Mouse (Mus musculus): ENCODE results near the gene Wdr41. TPM values are rescaled to one million over a fixed set of nuclear protein-coding genes. Genes with fewer than 3 reads are reported as not detected.

Gene Wdr41
- polyA plus RNA-seq (2014; fragmentation: Nextera tagmentation; extraction: Ambion mirVana): 21.5 and 22.2 TPM in 2 replicates

DNA sequence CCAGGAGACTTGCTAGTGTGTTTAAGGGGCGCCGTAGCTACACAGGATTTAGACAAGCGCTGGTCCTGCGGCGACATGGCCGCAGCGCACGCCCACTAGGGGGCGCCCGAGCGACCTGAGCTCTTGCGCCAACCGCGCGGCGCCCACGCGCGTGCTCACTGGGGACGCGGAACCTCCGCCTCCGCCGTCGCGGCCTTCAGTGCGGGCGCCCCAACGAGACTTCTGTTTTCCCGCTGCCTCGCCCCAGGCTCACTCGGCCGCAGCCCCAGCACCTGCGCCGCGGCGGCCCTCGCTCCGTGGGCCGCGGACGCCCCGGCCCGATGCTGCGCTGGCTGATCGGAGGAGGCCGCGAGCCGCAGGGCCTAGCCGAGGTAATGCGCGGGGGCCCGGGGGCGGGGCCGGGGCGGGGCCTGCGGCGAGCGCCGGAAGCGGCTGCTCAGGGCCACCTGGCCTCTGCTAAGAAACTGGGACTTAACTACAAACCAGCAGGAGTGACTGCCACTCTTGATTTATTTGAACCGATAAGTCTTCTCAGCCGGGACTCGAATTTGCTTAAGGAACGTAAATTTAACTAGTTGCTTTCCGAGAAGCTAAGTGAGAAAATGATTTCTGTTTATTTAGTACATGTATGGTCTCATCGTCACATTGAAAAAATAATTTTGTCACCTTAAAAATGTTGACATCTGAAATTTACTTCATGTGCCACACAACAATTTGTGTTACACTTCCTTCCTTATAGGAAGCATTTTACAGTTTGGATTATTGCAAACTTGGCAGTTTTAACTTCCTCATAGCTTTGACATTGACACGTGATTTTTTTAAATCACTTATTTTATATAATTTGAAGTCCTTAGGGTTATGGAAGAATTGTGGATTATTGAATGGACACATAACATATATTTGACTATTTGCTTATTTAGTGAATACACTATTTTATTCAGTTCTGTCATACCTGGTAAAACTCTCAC, at the start of gene Wdr41:
Wdr41 (plus strand) TSS at position 126 of the 968 bp plus-strand sequence.
- Histone ChIP-seq H3K36me3 (ENCODE audit: insufficient read depth) (no peaks in the 10 kb centered on the region; the same call in 1 of the 2 replicates), H3K27me3 (ENCODE audit: insufficient read depth, low read length) (no peaks in the 10 kb centered on the region), H3K9ac (peak within 1 kb of the TSS; percentile 97), H3K9me3 (ENCODE audit: low read depth, low read length) (no peaks in the 10 kb centered on the region), H3K4me1 (ENCODE audit: insufficient read depth) (no peaks in the 10 kb centered on the region; the same call in 1 of the 2 replicates), H3K4me3 (ENCODE audit: low read depth, low read length) (peak within 1 kb of the TSS; percentile 69), H3K27ac (ENCODE audit: low read depth) (peak within 1 kb of the TSS; percentile 96), H3K4me2 (peak within 1 kb of the TSS; percentile 61)
- ATAC-seq (ENCODE audit: insufficient read depth): peak; percentile 98
- 1% methylated on average over 68 of the region's 68 CpGs for WGBS
- TF ChIP-seq CTCF (IDR thresholded peaks at IDR 0.05; ENCODE audit: low read depth): peak; percentile 77
- peak; percentile 98 for DNase-seq

DNA sequence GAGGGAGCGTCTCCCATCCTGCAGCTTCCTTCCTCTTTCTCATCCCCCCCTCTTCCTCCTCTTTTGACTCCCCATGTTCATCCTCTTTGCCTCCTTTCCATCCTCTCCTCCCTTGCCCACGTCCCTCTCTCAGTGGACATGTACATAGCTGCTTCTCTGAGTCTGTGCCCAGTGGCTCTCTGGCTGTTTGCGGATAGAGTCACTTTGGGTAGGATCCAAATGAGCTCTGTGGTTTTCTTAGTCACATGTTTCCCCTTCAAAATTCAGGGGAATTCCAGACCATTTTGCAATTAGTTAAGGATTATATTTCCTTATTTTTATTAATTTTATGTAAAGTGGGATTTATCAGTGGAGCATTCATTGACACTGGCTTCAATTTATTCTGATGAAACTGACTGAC, 48.1 kb upstream of the Wdr41 start:
- ATAC-seq (ENCODE audit: insufficient read depth) (no peak), DNase-seq (no peak)
- Histone ChIP-seq H3K9me3 (ENCODE audit: low read depth, low read length) (no peaks in the 10 kb centered on the region), H3K36me3 (ENCODE audit: insufficient read depth) (no peaks in the 10 kb centered on the region), H3K4me3 (ENCODE audit: low read depth, low read length) (no peak overlapping the region), H3K9ac (no peak overlapping the region), H3K4me1 (ENCODE audit: insufficient read depth) (no peaks in the 10 kb centered on the region), H3K27ac (ENCODE audit: low read depth) (no peak overlapping the region), H3K4me2 (no peak overlapping the region), H3K27me3 (ENCODE audit: insufficient read depth, low read length) (no peaks in the 10 kb centered on the region)
- no peak for TF ChIP-seq CTCF (IDR thresholded peaks at IDR 0.05; ENCODE audit: low read depth)
- 58% methylated on average over 3 of the region's 3 CpGs for WGBS

DNA sequence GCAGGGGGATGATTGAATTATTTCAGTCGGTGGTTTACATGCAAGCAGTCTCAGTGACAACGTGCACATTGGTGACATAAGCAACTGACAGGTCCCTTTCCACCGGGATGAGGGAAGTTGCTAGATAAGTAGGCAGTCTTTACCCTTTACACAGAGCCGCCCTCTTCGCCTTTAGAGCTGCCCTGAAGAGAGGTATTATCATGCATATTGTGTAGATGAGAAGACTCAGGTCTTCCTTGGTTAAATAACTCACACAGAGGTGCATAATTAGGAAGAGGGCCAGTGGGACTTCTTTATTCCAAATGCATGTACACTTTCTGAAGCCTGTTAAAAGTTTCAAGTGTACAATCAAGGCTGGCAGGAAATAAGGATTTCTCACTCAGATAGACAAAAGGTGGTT, 37.7 kb upstream of the Wdr41 start:
- Histone ChIP-seq H3K27me3 (ENCODE audit: insufficient read depth, low read length) (no peaks in the 10 kb centered on the region), H3K4me2 (no peak overlapping the region), H3K4me3 (ENCODE audit: low read depth, low read length) (no peak overlapping the region), H3K9me3 (ENCODE audit: low read depth, low read length) (no peaks in the 10 kb centered on the region), H3K36me3 (ENCODE audit: insufficient read depth) (no peaks in the 10 kb centered on the region), H3K4me1 (ENCODE audit: insufficient read depth) (no peaks in the 10 kb centered on the region), H3K27ac (ENCODE audit: low read depth) (no peak overlapping the region), H3K9ac (no peak overlapping the region)
- no peak for TF ChIP-seq CTCF (IDR thresholded peaks at IDR 0.05; ENCODE audit: low read depth)
- ATAC-seq (ENCODE audit: insufficient read depth) (no peak), DNase-seq (no peak)
- WGBS: 57% methylated on average over 5 of the region's 5 CpGs

DNA sequence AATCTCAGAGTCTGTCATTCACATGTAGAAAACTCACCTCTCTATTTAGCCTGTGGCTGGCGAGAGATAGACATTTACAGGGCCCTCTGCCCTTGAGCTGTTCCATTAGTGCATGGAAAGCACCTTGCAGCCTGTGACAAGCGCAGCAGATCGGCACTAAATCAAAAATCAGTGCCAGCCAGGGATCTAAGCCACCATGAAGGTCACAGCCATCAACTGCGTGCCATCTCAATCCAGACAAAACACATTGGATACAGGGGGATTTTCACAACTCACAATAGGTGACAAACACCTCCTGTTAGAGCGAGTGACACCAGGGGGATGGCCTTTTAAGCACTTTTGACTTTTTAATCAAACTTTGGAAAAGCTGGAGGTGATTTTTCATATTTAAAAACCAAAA, 36.0 kb upstream of the Wdr41 start:
- H3K4me2 ChIP-seq: no peak overlapping the region
- no peak overlapping the region for H3K4me3 ChIP-seq (ENCODE audit: low read depth, low read length)
- TF ChIP-seq CTCF (IDR thresholded peaks at IDR 0.05; ENCODE audit: low read depth): no peak
- no peaks in the 10 kb centered on the region for H3K9me3 ChIP-seq (ENCODE audit: low read depth, low read length)
- ATAC-seq (ENCODE audit: insufficient read depth) (no peak), DNase-seq (no peak)
- WGBS: 64% methylated on average over 5 of the region's 5 CpGs
- no peaks in the 10 kb centered on the region for H3K4me1 ChIP-seq (ENCODE audit: insufficient read depth)
- no peaks in the 10 kb centered on the region for H3K27me3 ChIP-seq (ENCODE audit: insufficient read depth, low read length)
- H3K9ac ChIP-seq: no peak overlapping the region
- H3K27ac ChIP-seq (ENCODE audit: low read depth): no peak overlapping the region
- H3K36me3 ChIP-seq (ENCODE audit: insufficient read depth): no peaks in the 10 kb centered on the region

DNA sequence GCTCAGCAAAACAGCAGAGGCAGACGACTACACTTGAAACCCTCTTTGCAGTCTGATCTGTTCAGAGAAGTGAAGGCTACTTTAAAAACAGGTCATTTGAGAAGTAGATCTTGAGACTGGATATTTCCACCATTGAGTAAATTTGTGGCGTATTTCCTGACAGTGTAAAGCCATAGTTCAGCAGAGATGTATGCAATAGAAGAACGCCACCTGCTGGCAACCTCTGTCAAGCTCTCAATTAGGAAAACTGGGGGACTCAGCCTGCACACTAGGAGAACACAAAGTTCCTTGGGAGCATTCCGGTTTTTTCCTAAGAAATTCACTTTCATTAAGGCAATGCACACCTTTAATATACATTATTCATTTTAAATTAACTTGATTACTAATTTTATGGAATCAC, 34.9 kb upstream of the Wdr41 start:
- no peak for ATAC-seq (ENCODE audit: insufficient read depth)
- no peak overlapping the region for H3K9ac ChIP-seq
- H3K27ac ChIP-seq (ENCODE audit: low read depth): no peak overlapping the region
- H3K4me2 ChIP-seq: no peak overlapping the region
- H3K27me3 ChIP-seq (ENCODE audit: insufficient read depth, low read length): no peaks in the 10 kb centered on the region
- no peaks in the 10 kb centered on the region for H3K9me3 ChIP-seq (ENCODE audit: low read depth, low read length)
- no peaks in the 10 kb centered on the region for H3K4me1 ChIP-seq (ENCODE audit: insufficient read depth)
- H3K4me3 ChIP-seq (ENCODE audit: low read depth, low read length): no peak overlapping the region
- TF ChIP-seq CTCF (IDR thresholded peaks at IDR 0.05; ENCODE audit: low read depth): peak; percentile 78
- WGBS: 10% methylated on average over 4 of the region's 4 CpGs
- peak; percentile 92 for DNase-seq
- no peaks in the 10 kb centered on the region for H3K36me3 ChIP-seq (ENCODE audit: insufficient read depth)

DNA sequence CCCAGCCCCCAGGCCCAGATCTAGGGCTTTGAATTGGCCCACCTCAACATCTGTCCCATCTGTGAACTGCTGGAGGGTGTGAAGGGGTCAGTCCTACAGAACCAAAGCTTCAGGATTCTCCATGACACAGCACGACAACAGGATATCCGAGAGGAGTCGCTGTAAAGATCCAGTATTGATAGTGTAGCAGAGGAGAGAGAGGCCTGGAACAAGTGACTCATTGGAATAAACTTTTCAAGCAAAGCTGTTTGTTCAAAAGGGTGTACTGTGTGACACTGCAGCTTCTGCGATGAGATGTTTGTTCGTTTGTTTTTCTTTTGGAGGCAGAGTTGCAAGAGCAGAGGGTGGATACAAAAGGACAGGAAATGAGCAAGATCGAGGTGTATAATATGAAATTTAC, 20.2 kb upstream of the Wdr41 start:
- Histone ChIP-seq H3K4me1 (ENCODE audit: insufficient read depth) (no peaks in the 10 kb centered on the region), H3K9me3 (ENCODE audit: low read depth, low read length) (no peaks in the 10 kb centered on the region), H3K27me3 (ENCODE audit: insufficient read depth, low read length) (no peaks in the 10 kb centered on the region), H3K4me2 (no peak overlapping the region), H3K4me3 (ENCODE audit: low read depth, low read length) (no peak overlapping the region), H3K36me3 (ENCODE audit: insufficient read depth) (no peaks in the 10 kb centered on the region), H3K27ac (ENCODE audit: low read depth) (no peak overlapping the region), H3K9ac (no peak overlapping the region)
- 56% methylated on average over 6 of the region's 6 CpGs for WGBS
- no peak for DNase-seq
- no peak for ATAC-seq (ENCODE audit: insufficient read depth)
- no peak for TF ChIP-seq CTCF (IDR thresholded peaks at IDR 0.05; ENCODE audit: low read depth)

DNA sequence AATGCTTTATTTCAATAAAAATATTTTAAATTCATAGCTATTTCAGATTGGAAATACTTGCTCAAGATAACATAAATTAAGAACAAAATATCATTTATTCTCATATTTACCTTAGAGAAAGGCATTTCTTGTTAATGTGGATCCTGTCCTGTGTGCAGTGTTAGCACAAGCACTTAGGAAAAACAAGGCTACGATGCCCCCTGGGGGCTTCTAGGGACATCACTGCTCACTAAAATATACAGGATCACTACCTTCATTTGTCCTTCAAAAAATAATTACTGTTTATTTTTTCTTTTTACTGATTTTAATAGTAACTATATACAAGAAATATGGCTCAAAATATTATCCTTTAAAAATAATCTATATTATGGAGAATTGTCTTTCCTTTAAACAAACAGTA, 18.2 kb upstream of the Wdr41 start:
- peak; percentile 42; the same call in 1 of the 2 replicates for TF ChIP-seq CTCF (IDR thresholded peaks at IDR 0.05; ENCODE audit: low read depth)
- H3K36me3 ChIP-seq (ENCODE audit: insufficient read depth): no peaks in the 10 kb centered on the region
- no peaks in the 10 kb centered on the region for H3K4me1 ChIP-seq (ENCODE audit: insufficient read depth)
- no peak for ATAC-seq (ENCODE audit: insufficient read depth)
- no peaks in the 10 kb centered on the region for H3K9me3 ChIP-seq (ENCODE audit: low read depth, low read length)
- H3K27me3 ChIP-seq (ENCODE audit: insufficient read depth, low read length): no peaks in the 10 kb centered on the region
- no peak overlapping the region for H3K9ac ChIP-seq
- DNase-seq: peak; percentile 59
- H3K4me3 ChIP-seq (ENCODE audit: low read depth, low read length): no peak overlapping the region
- no peak overlapping the region for H3K4me2 ChIP-seq
- H3K27ac ChIP-seq (ENCODE audit: low read depth): no peak overlapping the region
- 59% methylated on average over 1 of the region's 1 CpGs for WGBS

Measured in lung, embryonic 14.5 days (tissue).